Mouse (Mus musculus) heart, adult 8-10 months (tissue): ENCODE measurements at regions not wholly inside any gene's neighbourhood (a gene's known extent, or its start where the extent isn't known, plus 50 kb on each side); places are given as distances from the start of the nearest gene placed in this dataset.
"Not testable (repeated sequence)": the region's sequence is repeated elsewhere in the genome, so short reads cannot be mapped to it uniquely, and the experiment has no call there.

Experiments used
- DNase-seq: peaks from one replicate; pipeline ENCODE4 v3.0.0; 2022; ENCODE audit warnings: low spot score

DNA sequence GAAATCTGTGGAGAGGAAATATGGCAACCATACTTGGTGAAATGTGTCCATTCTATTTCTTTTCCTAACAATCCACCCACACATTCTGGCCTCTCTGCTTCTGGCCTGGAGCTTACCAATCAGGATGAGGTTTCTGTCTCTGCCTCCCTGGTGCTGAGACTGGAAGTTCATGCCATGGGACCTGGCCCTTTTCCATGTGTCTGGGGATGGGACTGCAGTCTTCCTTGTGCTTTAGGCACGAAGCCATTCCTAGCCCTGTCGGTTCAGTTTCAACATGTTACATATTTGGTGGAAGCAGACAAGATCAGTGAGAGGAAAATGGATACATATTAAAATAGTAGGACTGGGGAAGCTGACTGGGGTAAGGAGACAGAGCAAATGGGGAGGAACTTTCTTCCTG, 100.2 kb upstream of the Tcerg1l start:
- no peak for DNase-seq

DNA sequence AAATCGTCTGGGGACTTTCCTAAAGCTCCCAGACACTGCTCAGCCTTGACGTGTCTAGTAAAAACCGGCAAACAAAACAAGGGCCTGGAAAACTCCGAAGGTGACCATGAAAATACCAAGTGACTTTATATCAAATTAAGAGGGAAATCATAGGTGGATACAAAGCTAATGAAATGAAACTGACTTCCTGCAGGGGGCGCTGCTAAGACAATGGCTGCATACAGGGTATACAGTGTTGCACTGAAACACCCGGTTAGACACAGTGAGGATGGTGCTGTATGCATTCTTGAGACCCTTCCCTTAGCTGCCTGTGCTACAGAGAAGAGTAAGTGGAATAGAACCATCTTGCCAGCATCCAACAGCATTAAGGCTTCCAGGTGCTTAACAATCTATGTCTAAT, 99.7 kb upstream of the Tcerg1l start:
- no peak for DNase-seq

DNA sequence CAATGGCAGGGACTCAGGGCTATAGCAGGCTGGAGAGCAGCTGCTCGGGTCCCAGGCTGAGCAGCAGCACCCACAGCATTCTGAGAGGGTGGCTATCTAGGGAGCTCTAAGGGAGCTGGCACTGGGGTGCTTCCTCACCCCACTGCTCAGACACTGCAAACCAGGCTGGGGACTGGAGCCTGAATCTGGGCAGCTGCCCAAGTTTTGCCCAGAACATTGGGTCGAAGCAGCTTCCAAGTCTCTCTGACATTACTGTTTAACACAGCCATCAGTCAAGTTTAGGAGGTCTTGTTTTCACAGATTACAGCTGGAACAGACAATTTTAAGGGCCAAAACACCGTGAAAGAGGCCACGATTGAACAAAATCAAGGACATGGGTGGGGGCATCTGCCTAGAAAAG, 96.1 kb upstream of the Tcerg1l start:
- DNase-seq: no peak

DNA sequence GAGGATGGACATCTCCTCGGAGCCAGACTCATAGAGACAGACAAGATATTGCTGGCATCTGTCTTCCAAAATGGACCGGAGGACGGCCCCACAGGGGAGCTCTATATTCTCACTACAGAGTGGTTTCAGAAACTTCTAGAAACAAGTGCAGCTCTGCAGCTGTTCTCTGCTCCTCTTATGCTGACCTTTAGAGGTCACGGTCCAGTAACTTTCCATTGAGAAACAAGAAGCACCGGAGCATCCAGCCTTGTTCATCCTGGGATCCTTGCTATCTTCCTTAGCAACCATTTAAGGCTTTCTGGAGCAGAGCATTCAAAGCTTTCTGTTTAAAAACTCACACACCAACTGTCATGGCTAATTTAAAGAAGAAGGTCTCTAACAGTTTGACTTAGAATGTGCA, 94.7 kb upstream of the Tcerg1l start:
- no peak for DNase-seq

DNA sequence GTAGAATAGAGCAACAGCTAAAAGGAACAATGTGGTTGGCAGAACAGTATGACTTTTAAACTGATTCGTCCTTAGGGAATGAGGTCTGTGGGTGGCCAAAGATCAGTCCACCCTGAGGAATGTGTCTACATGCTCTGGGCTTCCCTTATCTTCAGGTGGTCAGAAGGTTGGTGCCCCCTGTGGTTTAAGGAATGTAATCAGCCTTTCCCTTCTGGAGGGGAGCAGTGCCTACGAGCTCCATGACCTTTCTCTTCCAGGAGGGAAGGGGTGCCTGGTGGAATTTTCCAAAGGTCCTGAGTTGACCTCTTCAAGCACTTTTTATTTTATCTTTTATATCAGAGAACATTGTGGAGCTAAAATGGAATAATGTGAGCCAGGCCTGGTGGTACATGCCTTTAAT, 91.9 kb upstream of the Tcerg1l start:
- DNase-seq: no peak

- no peak for DNase-seq
These were observed 90.7 kb upstream of the Tcerg1l start for GRCm38 (mm10) chr7:138488201-138488720.

- no peak for DNase-seq
These were observed 75.4 kb upstream of the Tcerg1l start for GRCm38 (mm10) chr7:138472891-138473455.

- no peak for DNase-seq
These were observed 74.8 kb upstream of the Tcerg1l start for GRCm38 (mm10) chr7:138472371-138472770.

GRCm38 (mm10) chr7:138469211-138469610, 71.7 kb upstream of the Tcerg1l start:
- DNase-seq: no peak

DNA sequence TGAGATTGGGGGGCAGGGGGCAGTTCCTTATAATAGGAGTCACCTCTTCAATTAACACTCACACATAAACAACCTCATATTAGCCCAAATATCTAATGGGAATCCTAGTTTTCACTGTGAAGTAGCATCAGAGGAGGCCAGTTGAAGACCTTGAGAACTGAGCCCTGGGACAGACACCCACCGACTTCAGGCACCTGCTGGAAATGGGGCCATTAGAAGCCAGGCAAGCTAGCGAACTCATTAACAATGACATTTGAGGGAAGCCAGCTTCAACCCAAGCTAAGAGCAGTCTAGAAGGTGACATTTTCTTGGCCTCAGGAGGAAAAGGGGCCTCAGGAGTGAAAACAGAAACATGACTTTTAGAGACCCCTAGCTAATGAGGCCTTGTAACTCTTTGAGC, 70.9 kb upstream of the Tcerg1l start:
- DNase-seq: no peak

- no peak for DNase-seq
These were observed 70.5 kb upstream of the Tcerg1l start for GRCm38 (mm10) chr7:138467981-138468380.

DNA sequence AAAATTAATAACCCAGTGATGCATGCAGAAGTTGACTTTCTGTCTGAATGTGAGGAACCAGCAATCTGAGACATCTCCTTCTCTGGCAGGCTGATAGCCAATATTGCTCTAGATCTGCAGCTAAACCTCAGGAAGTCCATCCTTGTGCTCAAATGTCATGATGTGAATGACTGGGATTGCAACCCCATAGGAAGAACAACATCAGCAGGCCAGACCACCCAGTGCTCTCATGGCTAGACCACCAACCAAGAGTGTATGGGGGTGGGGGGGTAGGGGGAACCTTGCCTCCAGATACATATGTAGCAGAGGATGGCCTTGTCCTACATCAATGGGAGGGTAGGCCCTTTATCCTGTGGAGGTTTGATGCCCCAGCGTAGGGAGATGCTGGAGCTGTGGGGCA, 69.9 kb upstream of the Tcerg1l start:
- DNase-seq: no peak

DNA sequence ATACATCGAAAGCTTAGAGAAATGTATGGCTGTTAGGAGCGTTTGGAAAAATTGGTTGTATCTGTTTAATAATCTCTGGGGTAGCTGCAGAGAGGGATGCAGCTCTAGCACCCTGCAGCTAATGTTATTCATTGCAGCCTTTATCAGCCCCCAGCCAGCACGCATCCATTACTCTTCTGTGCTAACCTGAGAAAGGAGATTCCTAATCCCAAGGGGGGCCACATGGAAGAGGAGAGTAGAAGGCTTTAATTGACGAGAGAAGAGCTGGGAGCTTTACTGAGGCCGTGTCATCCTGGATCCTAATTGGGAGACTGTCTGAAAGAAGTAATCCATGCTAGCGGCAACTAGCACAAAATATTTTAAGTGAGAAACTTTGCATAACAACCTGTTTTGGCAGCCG, 60.4 kb upstream of the Tcerg1l start:
- no peak for DNase-seq

- DNase-seq: no peak
These were observed 57.8 kb upstream of the Tcerg1l start for GRCm38 (mm10) chr7:138455371-138455770.

- DNase-seq: not testable (repeated sequence)
These were observed 57.1 kb upstream of the Tcerg1l start for GRCm38 (mm10) chr7:138454498-138455225.

GRCm38 (mm10) chr7:138451321-138451720, 53.8 kb upstream of the Tcerg1l start:
- no peak for DNase-seq

- no peak for DNase-seq
These were observed 51.0 kb upstream of the Tcerg1l start for GRCm38 (mm10) chr7:138448519-138448918.
